Mouse (Mus musculus) right cerebral cortex, postnatal 25 days (tissue): ENCODE results near the gene Ets1.

ENCODE experiments used
- DNase-seq: peaks from one replicate; pipeline ENCODE4 v3.0.0; 2022

The Ets1 gene

DNA sequence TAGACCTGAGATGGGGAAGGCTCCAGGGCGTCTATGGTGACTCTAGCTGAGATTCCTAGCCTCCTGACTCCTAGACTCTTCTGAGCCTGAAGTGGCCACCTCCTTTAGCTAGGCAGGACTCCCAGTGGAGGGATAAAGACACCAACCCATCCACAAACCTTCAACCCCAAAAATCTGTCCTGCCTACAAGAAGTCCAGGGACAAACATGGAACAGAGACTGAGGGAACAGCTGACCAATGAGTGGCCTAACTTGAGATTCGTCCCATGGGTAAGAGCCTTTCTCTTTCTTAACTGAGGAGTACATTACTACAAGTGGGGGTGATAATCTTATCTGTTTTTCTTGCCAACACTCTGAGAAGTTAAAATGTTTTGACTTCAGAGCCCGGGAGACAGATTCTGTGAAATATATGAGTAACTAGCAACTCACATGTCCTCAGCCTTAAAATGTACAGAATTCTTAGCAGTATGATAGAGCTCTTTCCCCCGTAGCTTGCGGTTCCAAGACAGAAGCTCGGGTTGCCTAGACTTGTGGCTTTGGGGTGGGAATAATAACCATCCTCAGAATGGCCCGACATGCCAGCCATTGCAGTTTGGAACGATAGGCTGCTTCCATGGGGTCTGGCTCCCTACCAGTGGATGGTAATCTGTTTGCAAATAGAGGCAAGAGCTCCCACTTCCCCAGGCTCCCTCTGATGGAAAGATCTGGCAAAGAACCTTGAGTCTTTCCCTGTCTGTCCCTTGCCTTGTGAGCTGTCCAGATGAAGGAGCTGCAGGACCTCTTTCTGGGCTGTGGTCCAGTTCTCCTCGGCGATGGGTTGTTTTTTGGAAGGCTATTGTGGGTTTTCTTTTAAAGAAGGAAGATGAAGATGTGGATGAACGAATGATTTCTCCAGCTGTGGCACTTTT is 30.8 kb downstream of the Ets1 start:
- no peak for DNase-seq

- DNase-seq: no peak
These were observed 31.5 kb downstream of the Ets1 start for GRCm38 (mm10) chr9:32667518-32667908.

GRCm38 (mm10) chr9:32668075-32668673 is 32.2 kb downstream of the Ets1 start:
- DNase-seq: no peak

- DNase-seq: no peak
These were observed 33.4 kb downstream of the Ets1 start for GRCm38 (mm10) chr9:32669397-32669796.

GRCm38 (mm10) chr9:32671970-32672859 is 36.2 kb downstream of the Ets1 start:
- DNase-seq: peak; percentile 29

DNA sequence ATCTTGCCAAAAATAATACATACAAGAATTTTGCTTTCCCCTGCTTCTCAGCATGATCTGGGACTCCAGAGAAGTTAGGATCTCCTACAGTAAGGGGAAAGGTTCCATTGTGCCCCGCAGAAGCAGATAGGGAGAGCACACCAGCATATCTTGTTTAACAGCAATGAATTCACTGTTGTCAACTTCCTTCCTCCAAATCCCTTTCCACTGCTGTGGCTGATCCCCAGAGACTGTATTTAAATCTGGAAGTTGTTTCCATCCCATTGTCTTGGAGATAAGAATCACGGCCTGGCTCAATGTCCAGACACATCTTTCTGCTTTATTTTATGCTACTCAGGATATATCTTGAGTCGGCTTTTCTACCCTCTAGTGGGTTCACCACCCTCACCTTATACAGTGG is 37.9 kb downstream of the Ets1 start:
- DNase-seq: no peak

GRCm38 (mm10) chr9:32675671-32676409 is 39.8 kb downstream of the Ets1 start:
- no peak for DNase-seq

GRCm38 (mm10) chr9:32676480-32676879 is 40.5 kb downstream of the Ets1 start:
- DNase-seq: no peak

GRCm38 (mm10) chr9:32677646-32678045 is 41.6 kb downstream of the Ets1 start:
- DNase-seq: no peak

- DNase-seq: no peak
These were observed 42.2 kb downstream of the Ets1 start for GRCm38 (mm10) chr9:32678120-32678757.

GRCm38 (mm10) chr9:32679531-32679930 is 43.5 kb downstream of the Ets1 start:
- DNase-seq: no peak

GRCm38 (mm10) chr9:32680201-32680600 is 44.2 kb downstream of the Ets1 start:
- DNase-seq: no peak

DNA sequence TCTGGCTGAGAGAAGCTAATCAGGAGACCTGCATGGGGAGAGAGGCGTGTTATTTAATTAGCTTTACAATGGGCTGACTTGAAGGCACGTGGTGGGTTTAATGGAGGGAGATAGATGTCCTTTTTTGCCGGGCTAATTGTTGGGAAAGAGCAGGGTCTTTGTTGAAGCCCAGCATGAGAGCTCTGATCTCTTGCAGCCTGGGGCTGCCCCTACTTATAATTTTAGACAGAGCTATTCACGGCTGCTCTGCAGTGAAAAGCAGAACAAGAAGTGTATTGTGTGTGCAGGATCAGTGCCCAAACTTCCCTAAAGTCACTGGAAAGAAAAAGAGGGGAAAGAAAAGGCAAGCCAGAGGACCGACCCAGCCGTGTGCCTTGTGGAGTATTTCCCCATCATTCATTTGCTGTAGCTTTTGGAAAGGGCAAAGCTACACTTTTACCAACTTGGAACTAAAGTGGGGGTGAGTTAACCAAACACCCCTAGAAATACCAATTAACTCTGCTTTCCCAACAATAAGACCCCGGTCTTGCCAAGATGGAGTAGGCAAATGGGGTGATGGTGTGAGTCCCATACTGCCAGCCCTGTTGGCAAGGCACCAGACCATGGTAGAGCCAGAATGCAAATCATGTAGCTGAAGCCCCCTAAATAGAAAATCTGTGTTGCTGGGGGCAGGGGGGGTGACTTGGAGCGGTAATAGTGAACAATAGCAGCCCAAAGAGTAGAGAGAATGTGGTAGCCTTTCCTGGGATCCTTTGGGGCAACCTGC is 50.0 kb downstream of the Ets1 start:
- DNase-seq: no peak

DNA sequence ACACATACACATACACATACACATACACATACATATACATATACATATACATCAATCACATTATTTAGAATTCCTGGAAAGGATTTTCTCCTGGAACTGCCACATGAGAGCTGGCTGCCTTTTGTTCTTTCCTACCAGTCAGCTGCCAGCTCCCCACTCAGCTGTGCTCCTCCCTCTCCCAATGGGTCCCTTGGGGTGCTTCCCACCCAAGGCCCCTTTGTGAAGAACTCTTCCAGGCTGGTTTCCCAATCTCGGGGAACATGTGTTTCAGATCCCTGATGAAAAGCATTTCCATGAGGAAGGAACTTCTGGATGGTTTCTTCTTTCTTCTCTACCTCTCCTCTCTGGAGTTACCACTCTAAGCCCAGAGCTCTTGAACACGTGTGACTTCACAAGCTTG is 52.3 kb downstream of the Ets1 start:
- DNase-seq: no peak

- no peak for DNase-seq
These were observed 55.3 kb downstream of the Ets1 start for GRCm38 (mm10) chr9:32691151-32691925.

- no peak for DNase-seq
These were observed 56.9 kb downstream of the Ets1 start for GRCm38 (mm10) chr9:32692944-32693343.

DNA sequence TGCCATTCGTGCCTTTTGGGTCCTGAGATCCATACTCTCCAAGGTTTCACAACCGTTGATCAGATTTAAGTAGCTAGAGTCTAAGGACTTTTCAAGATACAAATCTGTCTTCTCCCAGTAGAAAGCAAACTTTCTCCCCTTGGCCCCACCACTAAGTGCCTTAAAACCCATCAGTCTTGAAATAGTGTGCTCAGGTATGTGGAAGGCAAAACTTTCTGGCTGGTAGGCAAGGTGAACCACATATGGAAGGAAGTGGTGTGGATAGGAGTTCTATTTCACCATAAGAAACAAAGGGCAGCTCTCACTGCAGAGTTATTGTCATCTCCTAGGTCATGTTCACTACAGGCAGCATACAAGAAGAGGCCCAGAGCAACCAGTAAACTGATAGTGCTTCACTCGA is 57.4 kb downstream of the Ets1 start:
- DNase-seq: no peak

DNA sequence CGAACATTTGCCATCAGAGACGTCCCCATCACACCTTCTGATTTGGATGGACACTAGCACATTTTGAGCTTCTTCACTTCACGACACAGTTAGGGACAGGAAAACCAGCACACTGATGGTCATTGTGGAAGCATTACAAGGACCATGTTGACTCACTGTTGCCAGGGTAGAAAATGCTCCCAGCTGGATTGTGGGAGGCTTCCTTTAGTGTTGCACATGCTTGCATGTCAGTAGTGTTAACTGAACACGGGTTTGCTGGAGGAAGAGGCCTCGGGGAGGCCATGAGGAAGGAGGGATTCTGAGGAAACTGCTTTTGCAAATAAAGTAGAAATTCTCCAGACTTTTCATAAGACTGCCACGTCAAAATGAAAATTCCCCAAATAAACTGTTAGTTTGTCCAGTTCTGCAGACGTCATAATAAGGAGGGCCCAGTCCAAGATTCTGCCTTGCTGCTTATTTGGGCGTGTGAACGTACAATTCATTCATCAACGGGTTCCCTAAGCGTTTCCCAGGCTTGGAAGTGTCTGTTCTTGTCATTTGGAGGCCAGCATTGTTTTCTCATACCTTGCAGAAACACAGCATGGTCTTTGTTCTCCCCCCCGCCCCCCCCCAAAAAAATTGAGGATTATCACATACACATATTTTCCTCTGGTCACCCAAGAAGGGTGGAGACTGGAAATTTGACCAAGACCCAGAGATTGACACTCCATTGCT is 58.2 kb downstream of the Ets1 start:
- DNase-seq: no peak

DNA sequence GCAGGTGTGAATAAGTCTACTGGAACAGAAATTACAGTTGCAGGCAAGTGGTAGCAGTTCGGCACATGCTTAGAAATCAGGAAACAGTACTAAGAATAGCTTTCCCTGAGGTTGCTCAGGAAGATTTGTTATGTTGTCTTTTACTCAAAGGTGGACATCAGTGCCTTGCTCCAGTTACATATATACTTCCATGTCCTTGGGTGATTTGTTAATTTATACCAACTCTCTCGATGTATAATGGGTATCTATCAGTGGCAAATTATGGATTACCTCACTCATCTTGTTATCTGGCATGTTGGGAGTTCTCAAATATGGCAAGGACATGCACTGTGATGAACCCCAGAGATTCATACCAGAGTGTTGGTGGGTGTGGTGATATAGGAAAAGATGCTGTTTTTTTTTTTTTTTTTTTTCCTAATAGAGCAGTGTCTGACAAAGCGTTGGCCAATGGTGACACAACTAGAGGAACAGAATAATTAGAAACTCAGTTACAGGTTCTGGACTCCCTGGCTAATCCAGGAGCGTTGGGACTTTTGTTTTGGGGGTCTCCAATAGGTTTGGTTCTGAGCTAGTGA is 59.0 kb downstream of the Ets1 start:
- DNase-seq: no peak
